Mouse (Mus musculus) limb, embryonic 12.5 days (tissue): ENCODE data around the gene Palm. TPM values are rescaled to one million over a fixed set of nuclear protein-coding genes. Genes with fewer than 3 reads are reported as not detected.

Experiments used
- ATAC-seq: fragments of 200-750 bp; cut with Nextera tagmentation; 2 replicates; pipeline ENCODE4 v1.8.0; 2017; ENCODE audit warnings: low read depth, moderate TSS enrichment; ENCODE audit not compliant: insufficient number of reproducible peaks, insufficient read depth, low FRiP score, low TSS enrichment
- H3K27ac ChIP-seq: fragments of 300-500 bp; sonication (generic); 2 replicates; pipeline ENCODE4 v1.5.1; 2016; ENCODE audit warnings: mild to moderate bottlenecking, moderate library complexity
- H3K27me3 ChIP-seq: fragments of 300-500 bp; sonication (generic); 2 replicates; pipeline ENCODE4 v1.6.1; 2016; ENCODE audit warnings: mild to moderate bottlenecking, moderate library complexity
- H3K36me3 ChIP-seq: fragments of 300-500 bp; sonication (generic); 2 replicates; pipeline ENCODE4 v1.6.1; 2016; ENCODE audit warnings: mild to moderate bottlenecking, moderate library complexity
- H3K4me1 ChIP-seq: fragments of 300-500 bp; sonication (generic); replicated peaks from 2 replicates; pipeline ENCODE4 v1.6.1; 2016
- H3K4me2 ChIP-seq: fragments of 300-500 bp; sonication (generic); 2 replicates; pipeline ENCODE4 v1.6.1; 2016; ENCODE audit warnings: mild to moderate bottlenecking, moderate library complexity
- H3K4me3 ChIP-seq: fragments of 300-500 bp; sonication (generic); replicated peaks from 2 replicates; pipeline ENCODE4 v1.5.1; 2016; ENCODE audit warnings: mild to moderate bottlenecking
- H3K9ac ChIP-seq: fragments of 300-500 bp; sonication (generic); replicated peaks from 2 replicates; pipeline ENCODE4 v1.6.1; 2016; ENCODE audit warnings: mild to moderate bottlenecking, moderate library complexity
- H3K9me3 ChIP-seq: fragments of 300-500 bp; sonication (generic); 2 replicates; pipeline ENCODE4 v1.6.1; 2016; ENCODE audit warnings: mild to moderate bottlenecking, moderate library complexity
- WGBS: fragments of 180-500 bp; shearing (Covaris S2); methylation state at CpG from one replicate; pipeline ENCODE4 v1.1.7; 2016; 5-methylcytosine and 5-hydroxymethylcytosine counted together
- polyA plus RNA-seq: library from polyadenylated mRNA; unstranded; fragments of >200 nt; fragmentation: Nextera tagmentation; extraction: Ambion mirVana; gene quantifications from 2 replicates; pipeline ENCODE4 v1.2.1, GENCODE M21; 2016

Gene Palm
- polyA plus RNA-seq, 1 experiment from 2014 or later, result 121 TPM

GRCm38 (mm10) chr10:79798289-79798928 is 5.0 kb downstream of the Palm start:
- 95% methylated on average over 12 of the region's 12 CpGs for WGBS
- Histone ChIP-seq H3K4me2 (no peak overlapping the region), H3K9me3 (0 out of 2 replicates have a peak, but pooled peaks cover 3% of the 10 kb centered on the region), H3K27ac (no peak overlapping the region), H3K27me3 (no peaks in the 10 kb centered on the region), H3K4me1 (peaks cover 45% of the 10 kb centered on the region), H3K9ac (no peak overlapping the region), H3K36me3 (peaks cover 15% of the 10 kb centered on the region; the same call in 1 of the 2 replicates), H3K4me3 (no peak overlapping the region)
- no peak for ATAC-seq

DNA sequence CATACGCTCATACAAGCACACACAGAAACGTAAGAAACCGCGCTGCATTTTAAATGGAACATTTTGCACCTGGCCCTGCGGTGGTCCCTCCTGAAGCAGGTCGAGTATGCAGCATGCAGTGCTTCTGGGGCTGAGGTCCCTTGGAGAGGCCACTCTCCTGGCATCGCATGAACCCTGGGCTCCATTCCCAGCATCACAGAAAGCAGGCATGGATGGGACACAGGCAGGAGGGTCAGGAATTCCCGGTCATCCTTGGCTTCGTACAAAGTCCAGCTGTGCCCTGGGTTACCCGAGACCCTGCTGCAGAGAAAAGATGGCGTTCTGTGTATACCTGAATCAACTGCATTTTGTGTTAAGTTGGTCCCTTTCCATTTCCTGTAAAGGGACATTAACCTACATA is 7.1 kb downstream of the Palm start:
- no peak overlapping the region for H3K4me3 ChIP-seq
- H3K27ac ChIP-seq, result peak overlapping the region; percentile 59
- H3K4me1 ChIP-seq, result peaks cover 55% of the 10 kb centered on the region
- 79% methylated on average over 11 of the region's 11 CpGs for WGBS
- no peak for ATAC-seq
- peaks cover 15% of the 10 kb centered on the region; the same call in 1 of the 2 replicates for H3K36me3 ChIP-seq
- no peak overlapping the region for H3K4me2 ChIP-seq
- no peak overlapping the region for H3K9ac ChIP-seq
- 0 out of 2 replicates have a peak, but pooled peaks cover 3% of the 10 kb centered on the region for H3K9me3 ChIP-seq
- no peaks in the 10 kb centered on the region for H3K27me3 ChIP-seq

DNA sequence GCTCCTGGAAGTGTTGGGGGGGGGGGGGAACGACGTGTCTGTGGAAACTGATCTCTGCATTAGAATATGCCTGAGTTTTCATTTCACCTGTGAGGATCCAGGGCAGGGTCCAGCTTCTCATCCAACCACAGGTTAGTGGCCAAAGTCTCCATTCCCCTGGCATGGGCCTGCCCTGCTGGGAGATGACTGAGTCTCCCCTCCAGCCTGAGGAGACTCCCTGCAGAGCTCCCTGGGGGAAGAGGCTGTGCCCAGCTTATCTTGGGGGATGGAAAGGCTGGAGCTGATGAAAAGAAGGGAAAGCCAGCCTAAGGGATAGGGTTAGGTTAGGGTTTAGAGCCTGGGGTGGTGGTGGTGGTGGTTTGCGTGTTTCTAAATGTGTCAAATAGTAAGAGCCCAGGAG is 8.5 kb downstream of the Palm start:
- H3K36me3 ChIP-seq, result peaks cover 11% of the 10 kb centered on the region; the same call in 1 of the 2 replicates
- H3K4me2 ChIP-seq, result no peak overlapping the region
- no peaks in the 10 kb centered on the region for H3K27me3 ChIP-seq
- WGBS, result 45% methylated on average over 2 of the region's 3 CpGs
- H3K9me3 ChIP-seq, result no peaks in the 10 kb centered on the region
- peaks cover 54% of the 10 kb centered on the region for H3K4me1 ChIP-seq
- H3K9ac ChIP-seq, result peak overlapping the region; percentile 9; the same call in 1 of the 2 replicates
- H3K4me3 ChIP-seq, result no peak overlapping the region
- peak overlapping the region; percentile 18; the same call in 1 of the 2 replicates for H3K27ac ChIP-seq
- ATAC-seq, result no peak

DNA sequence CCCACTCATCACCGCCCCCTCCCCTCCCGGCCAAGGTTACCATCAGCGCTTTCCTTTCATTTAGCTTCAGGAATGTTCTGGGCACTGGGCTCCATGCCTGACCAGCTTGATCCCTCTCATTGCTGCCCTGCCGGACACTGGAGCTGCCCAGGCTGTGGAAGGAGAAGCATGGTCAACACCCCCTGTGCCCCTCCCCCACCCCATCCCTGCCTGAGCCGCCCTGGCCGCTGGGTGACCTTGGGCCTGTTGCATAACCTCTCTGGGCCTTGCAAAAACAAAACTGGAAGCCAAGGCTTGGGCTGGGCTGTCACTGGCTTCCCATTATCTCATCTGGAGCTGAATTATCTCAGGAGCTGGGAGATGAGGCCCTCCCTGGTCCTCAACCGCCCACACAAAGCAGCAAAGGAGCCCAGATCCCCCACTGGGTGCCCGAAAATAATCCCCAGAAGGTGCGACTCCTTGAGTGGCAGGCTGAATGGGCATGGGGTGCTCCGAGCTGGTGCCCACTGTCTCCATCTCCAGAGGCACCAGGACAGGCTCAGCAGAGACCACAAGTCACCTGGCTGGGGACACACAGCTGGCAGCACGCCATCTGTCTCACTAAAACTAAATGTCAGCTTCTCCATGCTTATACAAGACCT is 9.1 kb downstream of the Palm start:
- Histone ChIP-seq H3K36me3 (peaks cover 16% of the 10 kb centered on the region), H3K9ac (0 out of 2 replicates have a peak overlapping the region, but pooled peaks have one; percentile 9), H3K27ac (peak overlapping the region; percentile 62; the same call in 1 of the 2 replicates), H3K9me3 (no peaks in the 10 kb centered on the region), H3K27me3 (no peaks in the 10 kb centered on the region), H3K4me2 (no peak overlapping the region), H3K4me3 (no peak overlapping the region), H3K4me1 (peaks cover 48% of the 10 kb centered on the region)
- no peak for ATAC-seq
- 59% methylated on average over 11 of the region's 11 CpGs for WGBS

DNA sequence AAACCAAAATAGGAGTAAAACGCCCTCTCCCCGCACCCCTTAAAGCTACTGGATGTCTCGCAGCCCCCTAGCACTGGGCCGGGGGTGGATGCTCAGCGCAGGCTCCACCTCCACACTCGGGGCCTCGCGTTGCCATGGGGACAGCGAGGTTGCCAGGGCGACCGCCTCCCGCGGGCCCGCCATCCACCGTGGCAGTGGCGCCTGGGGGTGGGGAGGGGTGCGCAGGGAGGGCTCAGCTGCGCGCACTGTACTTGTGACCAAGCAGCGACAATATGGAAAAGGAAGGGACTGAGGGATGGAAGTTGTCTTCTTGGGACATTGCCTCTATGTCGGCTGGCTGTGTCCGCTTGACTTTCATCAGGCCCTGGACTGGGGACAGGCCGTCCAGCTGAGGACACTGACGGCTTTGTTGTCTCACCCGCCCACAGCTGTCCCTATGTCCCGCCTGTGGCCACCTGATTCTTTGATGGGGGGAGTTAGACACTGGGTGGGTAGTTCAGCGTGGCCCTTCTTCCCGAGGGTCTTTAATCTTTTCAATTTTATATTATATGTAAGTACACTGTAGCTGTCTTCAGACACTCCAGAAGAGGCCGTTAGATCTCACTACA is 10.4 kb downstream of the Palm start:
- 6% methylated on average over 29 of the region's 29 CpGs for WGBS
- peaks cover 52% of the 10 kb centered on the region for H3K4me1 ChIP-seq
- H3K36me3 ChIP-seq, result peaks cover 29% of the 10 kb centered on the region
- H3K27ac ChIP-seq, result peak overlapping the region; percentile 62
- ATAC-seq, result peak; percentile 81
- H3K4me3 ChIP-seq, result peak overlapping the region; percentile 30
- peak overlapping the region; percentile 57 for H3K4me2 ChIP-seq
- H3K27me3 ChIP-seq, result no peaks in the 10 kb centered on the region
- no peaks in the 10 kb centered on the region for H3K9me3 ChIP-seq
- peak overlapping the region; percentile 23; the same call in 1 of the 2 replicates for H3K9ac ChIP-seq

- Histone ChIP-seq H3K4me1 (peaks cover 46% of the 10 kb centered on the region), H3K9ac (no peak overlapping the region), H3K4me2 (no peak overlapping the region), H3K27ac (0 out of 2 replicates have a peak overlapping the region, but pooled peaks have one; percentile 23), H3K9me3 (no peaks in the 10 kb centered on the region), H3K27me3 (no peaks in the 10 kb centered on the region), H3K4me3 (no peak overlapping the region), H3K36me3 (peaks cover 38% of the 10 kb centered on the region)
- 65% methylated on average over 11 of the region's 11 CpGs for WGBS
- ATAC-seq, result no peak
These were observed 12.3 kb downstream of the Palm start for GRCm38 (mm10) chr10:79805636-79806035.

DNA sequence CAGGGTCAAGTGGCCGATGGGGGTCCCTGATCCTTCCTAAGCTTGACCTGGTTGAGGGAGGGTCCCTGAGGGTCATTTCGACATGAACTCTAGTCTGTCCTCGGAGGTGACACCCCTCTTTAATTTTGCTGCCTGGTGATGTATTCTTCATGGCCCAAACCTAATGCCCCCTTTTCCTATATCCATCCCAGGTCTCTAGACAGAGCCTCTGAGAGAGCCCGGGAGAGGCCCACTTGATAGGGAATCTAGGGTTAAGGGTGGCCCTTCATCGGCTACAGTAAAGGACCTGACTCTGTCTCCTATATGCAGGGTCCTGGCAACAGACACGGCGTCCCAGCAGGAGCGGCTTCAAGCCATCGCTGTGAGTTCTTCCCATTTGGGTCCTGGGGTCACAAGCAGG is 13.0 kb downstream of the Palm start:
- no peak overlapping the region for H3K4me2 ChIP-seq
- no peak overlapping the region for H3K9ac ChIP-seq
- ATAC-seq, result no peak
- WGBS, result 91% methylated on average over 9 of the region's 9 CpGs
- peaks cover 45% of the 10 kb centered on the region for H3K36me3 ChIP-seq
- H3K27ac ChIP-seq, result 0 out of 2 replicates have a peak overlapping the region, but pooled peaks have one; percentile 23
- H3K4me3 ChIP-seq, result no peak overlapping the region
- H3K4me1 ChIP-seq, result peaks cover 46% of the 10 kb centered on the region
- H3K9me3 ChIP-seq, result no peaks in the 10 kb centered on the region
- no peaks in the 10 kb centered on the region for H3K27me3 ChIP-seq

GRCm38 (mm10) chr10:79806972-79807371 is 13.6 kb downstream of the Palm start:
- H3K4me3 ChIP-seq, result no peak overlapping the region
- 80% methylated on average over 10 of the region's 10 CpGs for WGBS

GRCm38 (mm10) chr10:79807826-79808225 is 14.5 kb downstream of the Palm start:
- Histone ChIP-seq H3K9me3 (no peaks in the 10 kb centered on the region), H3K4me1 (peaks cover 33% of the 10 kb centered on the region), H3K4me3 (no peak overlapping the region), H3K36me3 (peaks cover 56% of the 10 kb centered on the region), H3K9ac (peak overlapping the region; percentile 2; the same call in 1 of the 2 replicates), H3K27me3 (no peaks in the 10 kb centered on the region), H3K4me2 (no peak overlapping the region), H3K27ac (peak overlapping the region; percentile 9; the same call in 1 of the 2 replicates)
- no peak for ATAC-seq
- 54% methylated on average over 11 of the region's 11 CpGs for WGBS

More at GRCm38 (mm10) chr10:79806972-79807371, 13.6 kb downstream of the Palm start:
- Histone ChIP-seq H3K4me1 (peaks cover 42% of the 10 kb centered on the region), H3K9me3 (no peaks in the 10 kb centered on the region), H3K36me3 (peaks cover 51% of the 10 kb centered on the region), H3K4me2 (no peak overlapping the region), H3K9ac (no peak overlapping the region), H3K27ac (0 out of 2 replicates have a peak overlapping the region, but pooled peaks have one; percentile 9), H3K27me3 (no peaks in the 10 kb centered on the region)
- ATAC-seq, result no peak

DNA sequence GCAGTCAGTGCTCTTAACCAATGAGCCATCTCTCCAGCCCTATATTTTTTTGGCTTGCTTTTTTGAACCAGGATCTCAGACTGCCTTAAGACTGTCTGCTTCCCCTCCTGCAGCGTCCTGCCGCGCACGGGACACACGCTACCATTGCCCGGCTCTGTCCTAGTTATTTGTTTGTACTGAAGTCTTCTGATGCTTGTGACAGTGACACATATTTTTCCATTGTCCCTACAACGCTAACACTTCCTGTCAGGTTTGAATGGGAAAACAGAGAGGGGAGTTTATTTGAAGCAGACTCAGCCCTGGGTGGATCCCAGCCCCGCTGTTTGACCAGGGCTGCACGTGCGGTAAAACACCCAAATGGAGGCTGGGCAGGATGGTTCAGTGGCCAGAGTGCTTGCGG is 15.4 kb downstream of the Palm start:
- Histone ChIP-seq H3K9me3 (no peaks in the 10 kb centered on the region), H3K9ac (no peak overlapping the region), H3K27me3 (no peaks in the 10 kb centered on the region), H3K27ac (0 out of 2 replicates have a peak overlapping the region, but pooled peaks have one; percentile 45), H3K4me2 (no peak overlapping the region), H3K36me3 (peaks cover 58% of the 10 kb centered on the region), H3K4me1 (peaks cover 24% of the 10 kb centered on the region), H3K4me3 (no peak overlapping the region)
- 92% methylated on average over 11 of the region's 11 CpGs for WGBS
- ATAC-seq, result no peak
